Mouse (Mus musculus): ENCODE data around the gene Atcay.

DNA sequence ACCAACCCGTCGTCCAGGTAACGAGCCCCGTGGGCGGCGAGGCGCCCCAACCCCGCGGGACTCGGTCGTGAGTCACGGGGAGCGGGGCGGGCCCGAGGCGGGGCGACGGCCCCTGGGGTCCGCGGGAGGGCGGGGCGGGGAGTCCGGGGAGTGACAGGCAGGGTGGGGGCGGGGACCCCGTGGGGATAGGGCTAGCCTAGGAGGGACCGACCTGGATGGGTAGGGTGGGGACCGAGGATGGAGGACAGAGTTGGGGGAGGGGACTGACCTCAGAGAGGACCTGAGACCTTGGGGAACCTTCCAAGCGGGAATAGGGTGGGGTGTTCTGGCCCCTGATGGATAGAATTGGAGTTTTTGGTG, 2.6 kb upstream of the Atcay start:
- TF ChIP-seq CTCF (conservative IDR thresholded peaks at IDR 0.05 in 1 of 2, IDR thresholded peaks at IDR 0.05 in 1 of 2; ENCODE audit: low read depth in 2 of 2, low read length in 2 of 2): no peak
- no peak for TF ChIP-seq ZMIZ1 (IDR thresholded peaks at IDR 0.05; ENCODE audit: low read depth, low read length)

Measured in CH12.LX (cell line).